Mouse (Mus musculus) midbrain, embryonic 13.5 days (tissue): ENCODE measurements around the gene Esp22. TPM values are rescaled to one million over a fixed set of nuclear protein-coding genes. Genes with fewer than 3 reads are reported as not detected.
"Not testable (repeated sequence)": the region's sequence is repeated elsewhere in the genome, so short reads cannot be mapped to it uniquely, and the experiment has no call there.

Source experiments
- ATAC-seq: fragments of 200-750 bp; cut with Nextera tagmentation; 2 replicates; pipeline ENCODE4 v1.8.0; 2017; ENCODE audit warnings: mild to moderate bottlenecking, moderate TSS enrichment, moderate library complexity
- H3K27ac ChIP-seq: fragments of 300-500 bp; sonication (generic); 2 replicates; pipeline ENCODE4 v1.5.1; 2015; ENCODE audit warnings: inconsistent platforms, mild to moderate bottlenecking, moderate library complexity
- H3K27me3 ChIP-seq: fragments of 300-500 bp; sonication (generic); 2 replicates; pipeline ENCODE4 v1.6.1; 2015; ENCODE audit warnings: mild to moderate bottlenecking, inconsistent platforms
- H3K36me3 ChIP-seq: fragments of 300-500 bp; sonication (generic); 2 replicates; pipeline ENCODE4 v1.6.1; 2015; ENCODE audit warnings: mild to moderate bottlenecking, inconsistent platforms
- H3K4me1 ChIP-seq: fragments of 300-500 bp; sonication (generic); replicated peaks from 2 replicates; pipeline ENCODE4 v1.6.1; 2015; ENCODE audit warnings: inconsistent platforms
- H3K4me2 ChIP-seq: fragments of 300-500 bp; sonication (generic); replicated peaks from 2 replicates; pipeline ENCODE4 v1.6.1; 2015; ENCODE audit warnings: moderate library complexity, mild to moderate bottlenecking, inconsistent platforms
- H3K4me3 ChIP-seq: fragments of 300-500 bp; sonication (generic); replicated peaks from 2 replicates; pipeline ENCODE4 v1.5.1; 2015; ENCODE audit warnings: mild to moderate bottlenecking, inconsistent platforms
- H3K9ac ChIP-seq: fragments of 300-500 bp; sonication (generic); replicated peaks from 2 replicates; pipeline ENCODE4 v1.6.1; 2015; ENCODE audit warnings: mild to moderate bottlenecking, inconsistent platforms
- H3K9me3 ChIP-seq: fragments of 300-500 bp; sonication (generic); 2 replicates; pipeline ENCODE4 v1.6.1; 2016; ENCODE audit warnings: mild to moderate bottlenecking, inconsistent platforms
- WGBS: fragments of 180-500 bp; shearing (Covaris S2); methylation state at CpG from one replicate; pipeline ENCODE4 v1.1.7; 2015; 5-methylcytosine and 5-hydroxymethylcytosine counted together
- polyA plus RNA-seq: library from polyadenylated mRNA; unstranded; fragments of >200 nt; fragmentation: Nextera tagmentation; extraction: Ambion mirVana; gene quantifications from 2 replicates; pipeline ENCODE4 v1.2.1, GENCODE M21; 2015

The Esp22 gene
- polyA plus RNA-seq: not detected in 2 replicates

GRCm38 (mm10) chr17:39095034-39095433, at the start of gene Esp22:
Esp22 (plus strand) TSS chr17:39095334.
- no peak for ATAC-seq

GRCm38 (mm10) chr17:39063641-39064040, 31.5 kb upstream of the Esp22 start:
- Histone ChIP-seq H3K9me3 (peaks cover 11% of the 10 kb centered on the region), H3K36me3 (no peaks in the 10 kb centered on the region), H3K4me2 (no peak overlapping the region), H3K4me3 (no peak overlapping the region), H3K4me1 (no peaks in the 10 kb centered on the region), H3K27ac (no peak overlapping the region), H3K27me3 (no peaks in the 10 kb centered on the region), H3K9ac (no peak overlapping the region)
- no peak for ATAC-seq

More at GRCm38 (mm10) chr17:39095034-39095433, at the start of gene Esp22:
- H3K4me1 ChIP-seq: no peaks in the 10 kb centered on the region
- no peaks in the 10 kb centered on the region for H3K36me3 ChIP-seq
- no peak within 1 kb of the TSS for H3K4me2 ChIP-seq
- no peak within 1 kb of the TSS for H3K9ac ChIP-seq
- no peak within 1 kb of the TSS for H3K27ac ChIP-seq
- WGBS: 96% methylated on average over 1 of the region's 1 CpGs
- H3K9me3 ChIP-seq: peaks cover 6% of the 10 kb centered on the region
- H3K27me3 ChIP-seq: no peaks in the 10 kb centered on the region
- no peak within 1 kb of the TSS for H3K4me3 ChIP-seq

- no peaks in the 10 kb centered on the region for H3K4me1 ChIP-seq
- 44% methylated on average over 1 of the region's 1 CpGs for WGBS
- no peak for ATAC-seq
- no peak within 1 kb of the TSS for H3K9ac ChIP-seq
- H3K27me3 ChIP-seq: no peaks in the 10 kb centered on the region
- no peak within 1 kb of the TSS for H3K4me2 ChIP-seq
- no peak within 1 kb of the TSS for H3K27ac ChIP-seq
- no peaks in the 10 kb centered on the region for H3K36me3 ChIP-seq
- H3K4me3 ChIP-seq: no peak within 1 kb of the TSS
- H3K9me3 ChIP-seq: peaks cover 5% of the 10 kb centered on the region; the same call in 1 of the 2 replicates
These were observed 18.2 kb upstream of the Esp22 start, which contains the start of gene Esp23 for GRCm38 (mm10) chr17:39076937-39077336. Esp23 (minus strand) TSS chr17:39077037.

- 75% methylated on average over 11 of the region's 11 CpGs for WGBS
These were observed 12.0 kb downstream of the Esp22 start for GRCm38 (mm10) chr17:39107126-39107525.

GRCm38 (mm10) chr17:39129156-39129555, 34.0 kb downstream of the Esp22 start:
- not testable (repeated sequence) for H3K4me1 ChIP-seq, H3K27ac ChIP-seq, ATAC-seq, H3K9me3 ChIP-seq, H3K4me3 ChIP-seq, H3K4me2 ChIP-seq, H3K36me3 ChIP-seq, H3K9ac ChIP-seq, H3K27me3 ChIP-seq
- WGBS: 75% methylated on average over 12 of the region's 12 CpGs

More at GRCm38 (mm10) chr17:39107126-39107525, 12.0 kb downstream of the Esp22 start:
- H3K4me1 ChIP-seq, H3K4me3 ChIP-seq, H3K4me2 ChIP-seq, H3K27me3 ChIP-seq, ATAC-seq, H3K9ac ChIP-seq, H3K27ac ChIP-seq, H3K36me3 ChIP-seq: not testable (repeated sequence)
- peaks cover 25% of the 10 kb centered on the region for H3K9me3 ChIP-seq

Other genes with a start within 250 kb of the Esp22 start
- not detected in 2 replicates for gene Esp24, start 58.6 kb upstream of the Esp22 start, polyA plus RNA-seq
- not detected in 2 replicates for gene Gm21903, start 52.0 kb upstream of the Esp22 start, polyA plus RNA-seq
- not detected in 2 replicates for gene Esp23, start 18.3 kb upstream of the Esp22 start, polyA plus RNA-seq